Mouse (Mus musculus): ENCODE data around the gene Sh2d4b. TPM values are rescaled to one million over a fixed set of nuclear protein-coding genes. Genes with fewer than 3 reads are reported as not detected.

Sh2d4b gene
- polyA plus RNA-seq, 1 experiment from 2014 or later: 0.56 TPM

GRCm38 (mm10) chr14:40931115-40931829 is 38.2 kb upstream of the Sh2d4b start:
- Histone ChIP-seq H3K27ac (ENCODE audit: low read depth, low read length) (no peak overlapping the region), H3K4me2 (no peak overlapping the region; the same call in 1 of the 2 replicates)
- whole genome bisulfite sequencing (ENCODE audit: insufficient replicate concordance): 56% methylated on average over 3 of the region's 3 CpGs

GRCm38 (mm10) chr14:40929943-40930342 is 36.9 kb upstream of the Sh2d4b start:
- Histone ChIP-seq H3K9me3 (replicated peaks; ENCODE audit: control insufficient read depth, low read length) (no peaks in the 10 kb centered on the region), H3K4me2 (no peak overlapping the region), H3K4me3 (ENCODE audit: low read depth, low read length) (no peak overlapping the region), H3K36me3 (ENCODE audit: control insufficient read depth, insufficient read depth, low read length) (no peaks in the 10 kb centered on the region), H3K4me1 (ENCODE audit: control insufficient read depth, insufficient read depth, low read length) (peaks cover 28% of the 10 kb centered on the region), H3K9ac (ENCODE audit: low read depth, low read length) (no peak overlapping the region), H3K27me3 (ENCODE audit: control insufficient read depth, insufficient read depth, low read length) (no peaks in the 10 kb centered on the region), H3K27ac (ENCODE audit: low read depth, low read length) (no peak overlapping the region)
- WGBS (ENCODE audit: insufficient replicate concordance): 68% methylated on average over 2 of the region's 2 CpGs
- ATAC-seq (replicated peaks; ENCODE audit: insufficient number of reproducible peaks, low FRiP score, low TSS enrichment): no peak

More at GRCm38 (mm10) chr14:40931115-40931829, 38.2 kb upstream of the Sh2d4b start:
- no peaks in the 10 kb centered on the region for H3K27me3 ChIP-seq (ENCODE audit: control insufficient read depth, insufficient read depth, low read length)
- no peaks in the 10 kb centered on the region for H3K36me3 ChIP-seq (ENCODE audit: control insufficient read depth, insufficient read depth, low read length)
- no peak for ATAC-seq (replicated peaks; ENCODE audit: insufficient number of reproducible peaks, low FRiP score, low TSS enrichment)
- no peak overlapping the region for H3K9ac ChIP-seq (ENCODE audit: low read depth, low read length)
- no peaks in the 10 kb centered on the region for H3K9me3 ChIP-seq (replicated peaks; ENCODE audit: control insufficient read depth, low read length)
- peaks cover 38% of the 10 kb centered on the region for H3K4me1 ChIP-seq (ENCODE audit: control insufficient read depth, insufficient read depth, low read length)
- H3K4me3 ChIP-seq (ENCODE audit: low read depth, low read length): no peak overlapping the region

GRCm38 (mm10) chr14:40928897-40929296 is 35.8 kb upstream of the Sh2d4b start:
- H3K4me3 ChIP-seq (ENCODE audit: low read depth, low read length): no peak overlapping the region
- H3K9me3 ChIP-seq (replicated peaks; ENCODE audit: control insufficient read depth, low read length): no peaks in the 10 kb centered on the region
- WGBS (ENCODE audit: insufficient replicate concordance): 77% methylated on average over 5 of the region's 5 CpGs
- ATAC-seq (replicated peaks; ENCODE audit: insufficient number of reproducible peaks, low FRiP score, low TSS enrichment): no peak
- H3K4me1 ChIP-seq (ENCODE audit: control insufficient read depth, insufficient read depth, low read length): peaks cover 28% of the 10 kb centered on the region
- no peak overlapping the region for H3K4me2 ChIP-seq
- H3K27me3 ChIP-seq (ENCODE audit: control insufficient read depth, insufficient read depth, low read length): no peaks in the 10 kb centered on the region
- H3K9ac ChIP-seq (ENCODE audit: low read depth, low read length): no peak overlapping the region
- no peaks in the 10 kb centered on the region for H3K36me3 ChIP-seq (ENCODE audit: control insufficient read depth, insufficient read depth, low read length)
- H3K27ac ChIP-seq (ENCODE audit: low read depth, low read length): no peak overlapping the region; the same call in 1 of the 2 replicates

DNA sequence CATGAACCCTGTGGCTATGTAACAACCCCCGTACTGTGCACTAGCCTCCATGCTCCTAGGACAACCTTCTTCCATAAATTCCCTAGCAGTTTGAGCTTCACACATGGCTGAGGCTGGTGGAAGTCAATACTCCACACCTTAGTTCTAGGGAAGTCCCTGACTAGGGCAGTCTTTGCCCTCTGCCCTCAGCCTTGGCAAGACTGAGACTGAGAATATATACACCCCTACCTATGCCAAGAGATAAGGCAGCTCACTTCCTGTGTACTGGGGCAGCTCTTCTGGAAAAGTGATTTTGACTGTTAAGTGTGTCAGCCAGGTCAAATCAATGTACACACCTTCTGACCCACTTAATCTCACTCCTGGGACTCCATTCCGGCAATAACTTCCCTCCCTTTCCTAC is 34.0 kb upstream of the Sh2d4b start:
- 65% methylated on average over 2 of the region's 2 CpGs for WGBS (ENCODE audit: insufficient replicate concordance)
- Histone ChIP-seq H3K9me3 (replicated peaks; ENCODE audit: control insufficient read depth, low read length) (no peaks in the 10 kb centered on the region), H3K4me3 (ENCODE audit: low read depth, low read length) (no peak overlapping the region), H3K27ac (ENCODE audit: low read depth, low read length) (no peak overlapping the region), H3K4me1 (ENCODE audit: control insufficient read depth, insufficient read depth, low read length) (peaks cover 28% of the 10 kb centered on the region), H3K9ac (ENCODE audit: low read depth, low read length) (no peak overlapping the region), H3K36me3 (ENCODE audit: control insufficient read depth, insufficient read depth, low read length) (no peaks in the 10 kb centered on the region; the same call in 1 of the 2 replicates), H3K27me3 (ENCODE audit: control insufficient read depth, insufficient read depth, low read length) (no peaks in the 10 kb centered on the region), H3K4me2 (no peak overlapping the region)
- ATAC-seq (replicated peaks; ENCODE audit: insufficient number of reproducible peaks, low FRiP score, low TSS enrichment): no peak

DNA sequence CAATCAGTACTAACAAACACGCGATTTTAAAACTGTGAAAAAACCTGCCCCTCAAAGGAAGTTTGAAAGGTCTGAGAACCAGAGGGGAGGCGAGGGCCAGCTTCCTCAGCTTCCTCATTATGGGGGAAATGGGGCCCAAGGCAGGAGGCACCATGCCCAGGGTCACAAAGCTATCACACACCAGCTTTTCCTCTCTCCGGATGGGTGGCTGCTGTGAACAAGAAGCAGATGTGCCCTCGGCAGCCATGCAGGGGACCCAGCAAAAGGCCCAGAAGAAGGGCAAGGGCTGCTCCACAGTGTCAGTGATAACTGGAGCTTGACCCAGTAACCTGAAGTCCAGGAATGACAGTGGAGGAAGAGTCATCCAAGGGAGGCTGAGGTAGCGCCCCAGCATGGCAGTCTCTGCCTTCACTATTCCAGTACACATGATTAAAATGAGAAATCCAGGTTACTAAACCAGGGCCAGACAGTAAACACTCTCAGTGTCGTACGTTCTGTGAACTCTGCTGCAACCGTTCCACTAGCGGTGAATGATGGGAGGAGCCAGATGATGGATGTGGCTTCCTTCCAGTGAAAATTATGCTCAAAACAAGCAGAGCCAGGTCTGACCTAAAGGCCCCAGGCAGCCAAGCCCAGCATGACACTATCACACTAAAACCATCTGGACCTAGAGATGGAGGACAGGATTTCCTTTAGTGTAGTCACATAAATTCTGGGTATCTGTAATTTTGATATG is 31.5 kb upstream of the Sh2d4b start:
- 54% methylated on average over 10 of the region's 10 CpGs for WGBS (ENCODE audit: insufficient replicate concordance)
- Histone ChIP-seq H3K4me2 (no peak overlapping the region), H3K4me3 (ENCODE audit: low read depth, low read length) (no peak overlapping the region), H3K4me1 (ENCODE audit: control insufficient read depth, insufficient read depth, low read length) (peaks cover 17% of the 10 kb centered on the region), H3K36me3 (ENCODE audit: control insufficient read depth, insufficient read depth, low read length) (no peaks in the 10 kb centered on the region; the same call in 1 of the 2 replicates), H3K9me3 (replicated peaks; ENCODE audit: control insufficient read depth, low read length) (no peaks in the 10 kb centered on the region), H3K27ac (ENCODE audit: low read depth, low read length) (no peak overlapping the region), H3K9ac (ENCODE audit: low read depth, low read length) (no peak overlapping the region), H3K27me3 (ENCODE audit: control insufficient read depth, insufficient read depth, low read length) (no peaks in the 10 kb centered on the region)
- ATAC-seq (replicated peaks; ENCODE audit: insufficient number of reproducible peaks, low FRiP score, low TSS enrichment): no peak

- H3K4me2 ChIP-seq: no peak overlapping the region
- no peaks in the 10 kb centered on the region for H3K9me3 ChIP-seq (replicated peaks; ENCODE audit: control insufficient read depth, low read length)
- no peak overlapping the region for H3K9ac ChIP-seq (ENCODE audit: low read depth, low read length)
- peaks cover 21% of the 10 kb centered on the region; the same call in 1 of the 2 replicates for H3K4me1 ChIP-seq (ENCODE audit: control insufficient read depth, insufficient read depth, low read length)
- H3K27me3 ChIP-seq (ENCODE audit: control insufficient read depth, insufficient read depth, low read length): no peaks in the 10 kb centered on the region
- H3K36me3 ChIP-seq (ENCODE audit: control insufficient read depth, insufficient read depth, low read length): no peaks in the 10 kb centered on the region; the same call in 1 of the 2 replicates
- H3K4me3 ChIP-seq (ENCODE audit: low read depth, low read length): no peak overlapping the region
- ATAC-seq (replicated peaks; ENCODE audit: insufficient number of reproducible peaks, low FRiP score, low TSS enrichment): no peak
- no peak overlapping the region for H3K27ac ChIP-seq (ENCODE audit: low read depth, low read length)
- 90% methylated on average over 1 of the region's 1 CpGs for WGBS (ENCODE audit: insufficient replicate concordance)
Observed at GRCm38 (mm10) chr14:40921241-40921640, 28.2 kb upstream of the Sh2d4b start.

DNA sequence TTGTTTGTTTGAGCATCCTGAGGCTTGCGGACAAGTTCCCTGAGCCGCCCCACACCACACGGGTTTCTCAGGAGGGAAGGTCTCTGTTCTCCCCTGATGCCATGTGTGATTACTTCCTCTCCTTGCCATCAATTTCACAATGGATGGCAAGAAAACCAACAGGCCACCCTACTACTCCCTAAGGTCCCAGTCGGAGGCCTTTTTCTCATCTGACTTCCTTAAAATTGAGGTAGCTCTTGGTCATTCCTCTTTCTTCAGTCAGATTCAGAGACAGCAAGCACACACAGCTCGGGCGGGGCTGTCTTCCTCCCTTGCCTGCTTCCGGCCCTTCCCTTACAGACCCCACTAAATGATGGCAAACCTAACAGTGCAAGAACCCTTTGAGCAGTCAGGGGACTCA is 26.5 kb upstream of the Sh2d4b start:
- Histone ChIP-seq H3K9me3 (replicated peaks; ENCODE audit: control insufficient read depth, low read length) (no peaks in the 10 kb centered on the region), H3K4me3 (ENCODE audit: low read depth, low read length) (no peak overlapping the region), H3K36me3 (ENCODE audit: control insufficient read depth, insufficient read depth, low read length) (no peaks in the 10 kb centered on the region; the same call in 1 of the 2 replicates), H3K9ac (ENCODE audit: low read depth, low read length) (no peak overlapping the region), H3K4me1 (ENCODE audit: control insufficient read depth, insufficient read depth, low read length) (peaks cover 23% of the 10 kb centered on the region), H3K27me3 (ENCODE audit: control insufficient read depth, insufficient read depth, low read length) (no peaks in the 10 kb centered on the region), H3K4me2 (no peak overlapping the region), H3K27ac (ENCODE audit: low read depth, low read length) (no peak overlapping the region)
- WGBS (ENCODE audit: insufficient replicate concordance): 82% methylated on average over 7 of the region's 7 CpGs
- ATAC-seq (replicated peaks; ENCODE audit: insufficient number of reproducible peaks, low FRiP score, low TSS enrichment): no peak

DNA sequence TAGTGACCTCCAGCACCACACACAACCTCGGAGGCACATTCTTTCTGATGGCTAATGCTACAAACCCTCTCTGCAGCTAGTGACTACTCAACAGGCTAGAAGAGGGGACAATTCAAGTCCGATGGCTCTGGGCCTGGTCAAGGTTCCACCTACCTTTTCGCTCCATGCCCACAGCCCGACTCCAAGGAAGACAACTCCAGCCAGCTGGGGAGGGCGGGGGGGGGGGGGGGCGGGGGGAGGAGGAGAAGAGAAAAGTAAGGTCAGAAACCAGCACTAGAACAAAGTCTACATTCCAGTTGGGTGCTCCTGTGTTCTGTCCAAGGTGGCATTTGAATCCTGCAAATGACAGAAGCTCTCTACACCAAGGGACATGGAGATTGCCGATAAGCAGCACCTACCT is 25.4 kb upstream of the Sh2d4b start:
- Histone ChIP-seq H3K27me3 (ENCODE audit: control insufficient read depth, insufficient read depth, low read length) (no peaks in the 10 kb centered on the region), H3K36me3 (ENCODE audit: control insufficient read depth, insufficient read depth, low read length) (no peaks in the 10 kb centered on the region; the same call in 1 of the 2 replicates), H3K4me2 (no peak overlapping the region), H3K27ac (ENCODE audit: low read depth, low read length) (no peak overlapping the region), H3K4me1 (ENCODE audit: control insufficient read depth, insufficient read depth, low read length) (peaks cover 21% of the 10 kb centered on the region), H3K9me3 (replicated peaks; ENCODE audit: control insufficient read depth, low read length) (no peaks in the 10 kb centered on the region), H3K4me3 (ENCODE audit: low read depth, low read length) (no peak overlapping the region), H3K9ac (ENCODE audit: low read depth, low read length) (no peak overlapping the region)
- ATAC-seq (replicated peaks; ENCODE audit: insufficient number of reproducible peaks, low FRiP score, low TSS enrichment): no peak
- WGBS (ENCODE audit: insufficient replicate concordance): 62% methylated on average over 5 of the region's 7 CpGs

Data from heart, embryonic 11.5 days (tissue).